Mouse (Mus musculus) heart, adult 9 months (tissue): ENCODE data around the gene Rps6ka1.
"Not testable (repeated sequence)": the region's sequence is repeated elsewhere in the genome, so short reads cannot be mapped to it uniquely, and the experiment has no call there.

Experiments
- DNase-seq, 2 experiments: peaks; one replicate each; pipeline ENCODE4 v3.0.0; 2022; ENCODE audit warnings: low spot score in 2 of 2

The Rps6ka1 gene

GRCm38 (mm10) chr4:133887672-133888453, at the start of gene Rps6ka1:
Gene Rps6ka1, minus strand, starts transcription at chr4:133887797.
- peak; percentile 64 to 68 for DNase-seq

DNA sequence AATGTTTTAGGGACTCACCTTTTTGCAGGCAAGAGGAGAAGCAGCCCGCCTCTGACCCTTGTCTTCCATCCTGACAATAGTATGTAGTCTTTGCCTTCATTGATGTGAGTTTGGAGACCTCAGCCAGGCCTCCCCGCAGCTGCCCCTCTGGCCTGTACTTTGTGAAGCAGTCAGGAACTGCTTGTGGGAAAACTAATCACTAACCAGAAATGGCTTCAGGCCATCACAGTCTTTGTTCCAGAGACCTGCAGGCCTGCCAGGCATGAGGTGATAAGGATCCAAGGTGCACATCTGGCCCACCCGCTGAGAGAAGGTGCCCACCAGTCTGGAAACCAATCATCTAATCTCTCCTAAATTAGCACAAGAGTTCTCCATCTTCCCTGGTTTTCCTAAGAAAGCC, 44.2 kb upstream of the Rps6ka1 start:
- DNase-seq = no peak

GRCm38 (mm10) chr4:133931349-133931748, 43.8 kb upstream of the Rps6ka1 start:
- DNase-seq = no peak

DNA sequence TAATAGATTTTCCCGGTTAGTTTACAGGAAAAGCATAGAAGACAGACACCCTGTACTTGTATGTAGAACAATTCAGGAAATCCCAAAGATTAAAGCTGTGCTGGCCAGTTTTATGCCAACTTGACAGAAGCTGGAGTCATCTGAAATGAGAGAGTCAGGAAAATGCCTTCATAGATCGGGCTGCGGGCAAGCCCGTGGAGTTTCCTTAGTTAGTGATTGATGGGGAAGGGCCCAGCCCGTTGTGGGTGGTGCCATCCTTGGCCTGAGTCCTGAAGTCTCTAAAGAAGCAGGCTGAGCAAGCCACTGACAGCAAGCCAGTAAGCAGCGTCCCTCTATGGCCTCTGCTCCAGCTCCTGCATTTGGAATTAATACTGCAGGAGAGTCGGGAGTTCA, 41.7 kb upstream of the Rps6ka1 start:
- no peak for DNase-seq

DNA sequence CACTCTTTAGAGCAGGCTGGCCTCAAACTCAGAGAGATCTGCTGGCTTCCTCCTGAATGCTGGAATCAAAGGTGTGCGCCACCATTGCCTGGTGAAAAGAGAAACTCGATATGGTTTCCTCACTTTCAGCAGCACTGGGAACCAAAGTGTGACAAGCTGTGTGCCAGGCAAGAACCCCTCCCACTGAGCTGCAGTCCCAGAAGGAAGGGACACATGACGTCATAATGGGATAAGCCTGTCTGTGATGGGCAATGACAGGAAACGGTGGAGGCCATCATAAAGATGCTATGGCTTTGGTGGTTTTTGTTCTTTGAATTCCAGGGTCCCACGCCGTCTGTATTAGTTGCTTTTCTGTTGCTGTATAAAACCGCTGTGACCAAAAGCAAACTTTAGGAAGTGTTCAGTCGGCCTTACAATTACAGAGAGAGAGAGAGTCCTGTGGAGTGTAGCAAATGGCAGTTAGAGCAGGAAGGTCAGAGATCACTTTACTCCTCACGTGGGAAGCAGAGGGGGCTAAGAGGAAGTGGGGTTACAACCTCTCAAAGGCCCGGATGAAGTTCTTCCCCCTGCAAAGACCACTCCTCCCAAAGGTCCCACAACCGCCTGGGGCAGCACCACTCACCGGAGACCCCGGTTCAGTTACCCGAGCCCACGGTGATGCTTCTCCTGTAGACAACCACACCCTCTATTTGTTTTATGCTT, 41.1 kb upstream of the Rps6ka1 start:
- DNase-seq = peak in 1 of 2 experiments; percentile 12

- no peak for DNase-seq
These were observed 37.6 kb upstream of the Rps6ka1 start for GRCm38 (mm10) chr4:133925204-133925603.

DNA sequence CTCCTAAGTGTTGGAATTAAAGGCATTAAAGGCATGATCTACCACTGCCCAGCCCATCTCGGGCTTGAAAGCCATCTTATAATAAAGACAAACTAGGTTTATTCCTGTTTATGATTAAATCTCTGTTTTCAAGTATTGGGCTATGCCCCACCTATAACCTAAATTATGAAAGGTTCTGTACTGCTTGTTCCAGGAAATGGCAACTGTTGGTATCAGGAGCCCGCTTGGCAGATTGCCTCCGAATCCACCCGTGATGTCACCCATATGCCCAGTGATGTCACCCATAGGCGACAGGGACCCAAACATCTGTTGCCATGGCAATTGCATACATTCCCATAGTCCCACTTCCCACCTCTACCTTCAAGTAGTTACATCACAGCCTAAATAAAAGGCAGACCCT, 36.1 kb upstream of the Rps6ka1 start:
- no peak for DNase-seq

- peak; percentile 77 to 78 for DNase-seq
These were observed 30.7 kb upstream of the Rps6ka1 start for GRCm38 (mm10) chr4:133918093-133918825.

- no peak for DNase-seq
These were observed 24.4 kb upstream of the Rps6ka1 start for GRCm38 (mm10) chr4:133911983-133912382.

DNA sequence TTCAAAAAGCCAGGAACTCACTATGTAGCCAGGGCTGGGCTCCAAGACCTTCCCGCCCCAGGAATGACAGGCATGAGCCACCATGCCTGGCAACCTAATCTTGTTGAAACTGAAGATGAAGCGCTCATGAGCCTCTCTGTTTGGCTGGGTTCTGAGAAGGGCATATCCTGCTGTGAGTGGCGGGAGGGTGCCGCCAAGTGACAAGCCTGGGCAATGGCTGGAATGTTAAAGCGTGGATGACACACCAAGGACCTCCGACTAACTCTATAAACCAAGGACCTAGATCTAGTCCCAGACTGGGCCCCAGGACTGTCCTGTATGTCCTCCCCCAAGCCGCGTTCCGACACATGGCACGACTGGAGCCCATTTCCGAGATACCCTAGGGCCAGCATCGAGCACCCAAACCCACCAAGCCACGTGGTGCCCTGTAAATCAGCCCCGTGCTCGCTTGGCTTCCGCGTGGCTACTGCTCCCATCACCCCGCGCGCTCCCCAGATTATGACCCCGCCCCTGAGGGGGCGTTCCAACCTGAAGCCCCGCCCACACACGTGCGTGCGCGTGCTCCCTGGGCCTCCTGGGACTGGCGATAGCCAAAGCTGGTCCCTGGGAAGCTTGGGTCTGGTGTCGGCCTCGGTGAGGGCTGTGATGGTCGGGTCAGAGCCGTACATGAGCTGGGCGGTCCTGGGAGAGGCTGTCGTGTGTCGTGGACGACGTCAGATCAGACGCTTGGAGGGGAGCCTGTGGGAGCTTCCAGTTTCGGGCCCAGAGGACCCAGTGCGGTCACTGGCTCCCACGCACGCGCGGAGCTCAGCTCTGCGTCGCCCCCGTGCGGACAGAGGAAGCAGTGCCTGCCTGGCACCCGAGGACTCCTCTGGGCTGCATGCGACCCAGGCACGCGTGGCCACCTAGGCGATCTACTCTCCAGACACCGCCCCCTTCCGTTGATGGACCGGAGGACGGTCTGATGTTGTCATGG, 22.9 kb upstream of the Rps6ka1 start:
- DNase-seq = peak; percentile 95 to 97

GRCm38 (mm10) chr4:133908051-133908450, 20.5 kb upstream of the Rps6ka1 start:
- DNase-seq = no peak

- DNase-seq = no peak
These were observed 19.5 kb upstream of the Rps6ka1 start for GRCm38 (mm10) chr4:133907086-133907485.

- not testable (repeated sequence) for DNase-seq
These were observed 18.7 kb upstream of the Rps6ka1 start for GRCm38 (mm10) chr4:133906336-133906735.

GRCm38 (mm10) chr4:133905167-133905566, 17.6 kb upstream of the Rps6ka1 start:
- no peak for DNase-seq

GRCm38 (mm10) chr4:133904326-133904725, 16.7 kb upstream of the Rps6ka1 start:
- DNase-seq = no peak

DNA sequence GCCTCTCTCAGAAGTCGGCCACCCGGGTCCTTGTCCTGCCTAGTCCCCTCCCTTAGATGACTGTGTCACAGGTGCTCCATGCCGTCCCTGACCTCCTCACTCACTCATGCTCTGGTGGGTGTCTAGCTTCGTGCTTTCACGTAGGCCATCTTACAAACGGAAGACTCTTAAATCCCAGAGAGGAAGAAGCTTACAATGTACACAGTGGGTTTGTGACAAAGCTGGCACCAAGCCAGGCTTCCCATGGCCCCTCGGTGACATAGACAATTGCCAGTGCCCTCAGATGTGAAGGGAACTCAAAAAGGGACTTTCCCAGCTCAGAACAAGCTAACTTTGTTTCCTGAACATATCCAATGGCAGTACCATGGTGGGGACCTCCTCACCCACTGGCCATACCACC, 15.8 kb upstream of the Rps6ka1 start:
- no peak for DNase-seq

- DNase-seq = no peak
These were observed 14.9 kb upstream of the Rps6ka1 start for GRCm38 (mm10) chr4:133902510-133902909.

- DNase-seq = no peak
These were observed 13.3 kb upstream of the Rps6ka1 start for GRCm38 (mm10) chr4:133900887-133901286.

DNA sequence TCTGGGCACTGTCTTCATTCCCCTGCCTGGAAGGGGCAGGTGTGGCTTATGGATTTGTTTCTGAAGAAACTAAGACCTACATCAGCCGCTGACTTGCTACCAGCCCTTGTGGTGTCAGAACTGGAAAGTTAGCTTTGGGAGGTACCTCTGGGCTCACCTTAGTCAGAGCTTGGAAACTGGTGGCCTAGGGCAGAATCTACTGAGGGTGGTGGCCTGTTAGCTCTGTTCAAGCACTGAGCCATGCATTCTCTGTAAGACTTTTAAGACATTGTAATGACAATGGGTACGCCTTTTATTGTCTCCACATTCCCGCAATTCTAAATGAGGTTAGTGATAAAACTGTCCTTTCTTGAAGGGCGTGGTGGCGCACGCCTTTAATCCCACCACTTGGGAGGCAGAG, 12.8 kb upstream of the Rps6ka1 start:
- no peak for DNase-seq

GRCm38 (mm10) chr4:133899241-133899800, 11.7 kb upstream of the Rps6ka1 start:
- DNase-seq = no peak

GRCm38 (mm10) chr4:133898151-133898550, 10.6 kb upstream of the Rps6ka1 start:
- no peak for DNase-seq
